Mouse (Mus musculus): ENCODE data around the gene Slc25a21. TPM values are rescaled to one million over a fixed set of nuclear protein-coding genes. Genes with fewer than 3 reads are reported as not detected.
A peak's percentile ranks its signal among the peaks of the same experiment; 100 is the strongest.

Slc25a21 gene
- polyA plus RNA-seq, 1 experiment = 0.77 TPM

DNA sequence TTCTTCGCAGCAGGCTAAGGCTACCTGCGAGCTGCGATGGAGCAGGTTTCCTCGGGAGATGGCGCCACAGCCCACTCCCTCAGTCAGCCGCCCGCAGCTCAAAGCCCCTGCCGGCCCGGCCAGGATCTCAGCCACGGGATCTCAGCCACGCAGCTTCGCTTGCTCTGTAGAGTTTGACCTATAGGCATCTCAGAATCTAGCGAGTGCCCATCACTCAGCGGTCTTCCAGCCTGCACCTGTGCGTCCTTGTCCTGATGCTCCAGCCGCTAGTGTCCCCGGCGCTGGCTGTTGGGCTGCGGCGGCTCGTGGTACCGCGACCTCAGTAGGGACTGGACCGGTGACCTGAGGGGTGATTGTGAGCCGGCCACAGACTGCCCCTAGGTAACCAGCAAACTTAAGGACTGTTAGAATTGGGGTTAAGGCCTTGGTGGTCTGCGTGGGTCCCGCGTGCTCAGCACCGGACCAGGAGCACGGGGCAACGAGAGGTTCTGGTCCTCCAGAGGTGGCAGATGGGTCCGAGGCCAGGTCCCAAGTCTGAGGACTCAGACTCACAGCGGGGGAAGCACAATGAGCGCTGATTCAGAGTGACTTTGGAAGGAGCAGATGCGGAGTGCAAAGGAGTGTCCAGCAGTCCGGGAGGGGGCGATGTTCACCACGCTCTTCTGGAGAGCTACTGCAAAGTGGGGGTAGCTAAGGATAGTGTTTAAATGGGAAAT, 516.0 kb downstream of the Slc25a21 start:
- no peak for TF ChIP-seq POLR2A (IDR thresholded peaks at IDR 0.05; ENCODE audit: extremely low read depth, insufficient read depth, low read length)
- TF ChIP-seq CTCF (IDR thresholded peaks at IDR 0.05; ENCODE audit: extremely low read depth, insufficient read depth, low read length) = 0 out of 2 replicates have a peak, but pooled peaks have one; percentile 8
- H3K4me1 ChIP-seq (ENCODE audit: control insufficient read depth, insufficient read depth, low read length) = no peaks in the 10 kb centered on the region
- no peak overlapping the region for H3K27ac ChIP-seq (ENCODE audit: insufficient read depth, low read length)
- H3K4me3 ChIP-seq (ENCODE audit: insufficient read depth, low read length) = no peak overlapping the region

GRCm38 (mm10) chr12:56677620-56678019, 519.7 kb downstream of the Slc25a21 start:
- TF ChIP-seq CTCF (IDR thresholded peaks at IDR 0.05; ENCODE audit: extremely low read depth, insufficient read depth, low read length) (no peak), POLR2A (IDR thresholded peaks at IDR 0.05; ENCODE audit: extremely low read depth, insufficient read depth, low read length) (no peak)
- Histone ChIP-seq H3K4me1 (ENCODE audit: control insufficient read depth, insufficient read depth, low read length) (no peaks in the 10 kb centered on the region), H3K4me3 (ENCODE audit: insufficient read depth, low read length) (no peak overlapping the region), H3K27ac (ENCODE audit: insufficient read depth, low read length) (no peak overlapping the region)

GRCm38 (mm10) chr12:56674726-56675125, 522.5 kb downstream of the Slc25a21 start:
- peak; percentile 43 for TF ChIP-seq CTCF (IDR thresholded peaks at IDR 0.05; ENCODE audit: extremely low read depth, insufficient read depth, low read length)
- no peak for TF ChIP-seq POLR2A (IDR thresholded peaks at IDR 0.05; ENCODE audit: extremely low read depth, insufficient read depth, low read length)

DNA sequence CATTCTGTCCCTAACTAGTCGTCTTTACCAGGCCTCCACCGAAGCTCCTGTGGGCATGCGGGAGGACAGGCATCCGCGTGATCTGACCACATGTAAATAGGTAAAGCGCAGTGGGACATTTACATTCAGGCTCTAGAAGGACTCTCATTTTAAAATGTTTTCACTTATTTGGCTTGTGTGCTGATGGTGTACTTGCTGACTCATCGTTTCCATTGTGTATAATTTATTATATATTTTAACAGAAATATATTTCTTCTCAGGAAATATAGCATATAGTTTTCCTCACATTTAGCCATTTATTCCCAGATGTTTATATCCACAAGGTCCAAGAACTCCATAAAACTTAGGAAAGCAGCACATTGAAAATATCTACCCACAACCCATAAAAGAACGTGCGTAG, 526.5 kb downstream of the Slc25a21 start:
- no peak overlapping the region for H3K4me3 ChIP-seq (ENCODE audit: insufficient read depth, low read length)
- H3K4me1 ChIP-seq (ENCODE audit: control insufficient read depth, insufficient read depth, low read length) = no peaks in the 10 kb centered on the region
- H3K27ac ChIP-seq (ENCODE audit: insufficient read depth, low read length) = no peak overlapping the region
- no peak for TF ChIP-seq CTCF (IDR thresholded peaks at IDR 0.05; ENCODE audit: extremely low read depth, insufficient read depth, low read length)
- no peak for TF ChIP-seq POLR2A (IDR thresholded peaks at IDR 0.05; ENCODE audit: extremely low read depth, insufficient read depth, low read length)

More at GRCm38 (mm10) chr12:56674726-56675125, 522.5 kb downstream of the Slc25a21 start:
- H3K4me3 ChIP-seq (ENCODE audit: insufficient read depth, low read length) = no peak overlapping the region
- H3K4me1 ChIP-seq (ENCODE audit: control insufficient read depth, insufficient read depth, low read length) = no peaks in the 10 kb centered on the region
- no peak overlapping the region for H3K27ac ChIP-seq (ENCODE audit: insufficient read depth, low read length)

GRCm38 (mm10) chr12:56669451-56670122, 527.7 kb downstream of the Slc25a21 start:
- TF ChIP-seq CTCF (IDR thresholded peaks at IDR 0.05; ENCODE audit: extremely low read depth, insufficient read depth, low read length) (no peak), POLR2A (IDR thresholded peaks at IDR 0.05; ENCODE audit: extremely low read depth, insufficient read depth, low read length) (no peak)
- no peak overlapping the region for H3K27ac ChIP-seq (ENCODE audit: insufficient read depth, low read length)
- no peak overlapping the region for H3K4me3 ChIP-seq (ENCODE audit: insufficient read depth, low read length)
- H3K4me1 ChIP-seq (ENCODE audit: control insufficient read depth, insufficient read depth, low read length) = no peaks in the 10 kb centered on the region

Other genes with a start within 250 kb of the Slc25a21 start
- 7.6 and 9.4 TPM in 2 replicates for gene Prps1l3, start 32.9 kb upstream of the Slc25a21 start, polyA plus RNA-seq (2012; rRNA removed)
- gene Mipol1, start 33.0 kb upstream of the Slc25a21 start, polyA plus RNA-seq (2012; rRNA removed) = 4.2 and 4.5 TPM in 2 replicates